Mouse (Mus musculus) liver, adult 2 months (tissue): Measurements from ENCODE around the gene Gm4340. TPM values are rescaled to one million over a fixed set of nuclear protein-coding genes. Genes with fewer than 3 reads are reported as not detected.
"Not testable (repeated sequence)": the region's sequence is repeated elsewhere in the genome, so short reads cannot be mapped to it uniquely, and the experiment has no call there.

Experiments
- DNase-seq: peaks from one replicate; pipeline ENCODE4 v3.0.0-alpha.2; 2011; ENCODE audit warnings: low read depth, low spot score; ENCODE audit errors: extremely low read depth
- H3K27ac ChIP-seq: fragments of 200-500 bp; replicated peaks from 2 replicates; pipeline ENCODE4 v1.5.1; 2012; ENCODE audit warnings: low read depth, mild to moderate bottlenecking, control low read depth, inconsistent platforms, low read length; ENCODE audit not compliant: insufficient read depth
- H3K27me3 ChIP-seq: fragments of 200-500 bp; 2 replicates; pipeline ENCODE4 v1.6.1; 2012; ENCODE audit warnings: mild to moderate bottlenecking, moderate library complexity, low read length, inconsistent platforms; ENCODE audit not compliant: control insufficient read depth, insufficient read depth
- H3K36me3 ChIP-seq: fragments of 200-500 bp; 2 replicates; pipeline ENCODE4 v1.6.1; 2012; ENCODE audit warnings: low read length, inconsistent platforms; ENCODE audit not compliant: control insufficient read depth, insufficient read depth
- H3K4me1 ChIP-seq: fragments of 200-500 bp; 2 replicates; pipeline ENCODE4 v1.6.1; 2011; ENCODE audit warnings: low read length; ENCODE audit not compliant: control insufficient read depth, insufficient read depth
- H3K4me3 ChIP-seq: fragments of 200-500 bp; 2 replicates; pipeline ENCODE4 v1.5.1; 2011; ENCODE audit warnings: low read depth, mild to moderate bottlenecking, control low read depth, low read length, moderate library complexity; ENCODE audit not compliant: insufficient read depth
- H3K79me2 ChIP-seq: fragments of 200-500 bp; 2 replicates; pipeline ENCODE4 v1.6.1; 2012; ENCODE audit warnings: inconsistent platforms, mild to moderate bottlenecking, low read length, moderate library complexity; ENCODE audit not compliant: control insufficient read depth, insufficient read depth
- H3K9ac ChIP-seq: fragments of 200-500 bp; 2 replicates; pipeline ENCODE4 v1.6.1; 2012; ENCODE audit warnings: low read depth, mild to moderate bottlenecking, control low read depth, inconsistent platforms, low read length
- CTCF ChIP-seq: fragments of 200-500 bp; IDR thresholded peaks from 2 replicates; pipeline ENCODE4 v1.5.1; 2011; ENCODE audit warnings: low read depth, low read length, control low read depth
- POLR2A ChIP-seq: fragments of 200-500 bp; IDR thresholded peaks from 2 replicates; pipeline ENCODE4 v1.6.1; 2011; ENCODE audit warnings: low read length, control low read depth; ENCODE audit not compliant: insufficient read depth; ENCODE audit errors: extremely low read depth
- WGBS: fragments of 180-500 bp; shearing (Covaris S2); methylation state at CpG from one replicate; pipeline ENCODE4 v1.1.7; 2018; 5-methylcytosine and 5-hydroxymethylcytosine counted together
- polyA plus RNA-seq: library from polyadenylated mRNA; depleted of rRNA; stranded (reverse); fragments of >200 nt; gene quantifications from 2 replicates; pipeline ENCODE4 v1.2.3, GENCODE M21; 2012; rRNA removed
- total RNA-seq: library from RNA; depleted of rRNA; stranded (reverse); fragments of >200 nt; gene quantifications from 2 replicates; pipeline ENCODE4 v1.2.3, GENCODE M21; 2014; rRNA removed

Gm4340 gene
- not detected in 2 replicates for total RNA-seq
- polyA plus RNA-seq = not detected in 2 replicates

DNA sequence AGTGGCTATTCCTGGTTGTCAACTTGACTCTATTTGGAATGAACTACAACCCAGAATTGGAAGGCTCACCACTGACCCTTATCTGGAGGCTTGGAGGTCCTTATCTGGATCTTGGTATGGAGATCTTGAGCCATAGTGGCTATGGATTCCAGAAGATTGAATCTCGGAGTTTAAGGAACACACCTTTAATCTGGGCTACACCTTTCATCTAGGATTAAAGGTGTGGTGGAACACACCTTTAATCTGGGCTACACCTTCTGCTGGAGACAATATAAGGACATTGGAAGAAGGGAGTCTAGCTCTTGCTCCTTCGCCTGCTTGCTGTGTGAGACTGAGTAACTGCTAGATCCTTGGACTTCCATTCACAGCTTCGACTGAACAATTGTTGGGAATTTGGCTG lies at the start of gene Gm4340:
Gene Gm4340 (plus strand): TSS at position 301 of the 400 bp plus-strand sequence.
- WGBS = no CpG with 5 or more reads among the region's 3 CpGs
- not testable (repeated sequence) for H3K36me3 ChIP-seq, H3K4me3 ChIP-seq, H3K4me1 ChIP-seq, H3K27me3 ChIP-seq, H3K9ac ChIP-seq, H3K79me2 ChIP-seq, DNase-seq, H3K27ac ChIP-seq

DNA sequence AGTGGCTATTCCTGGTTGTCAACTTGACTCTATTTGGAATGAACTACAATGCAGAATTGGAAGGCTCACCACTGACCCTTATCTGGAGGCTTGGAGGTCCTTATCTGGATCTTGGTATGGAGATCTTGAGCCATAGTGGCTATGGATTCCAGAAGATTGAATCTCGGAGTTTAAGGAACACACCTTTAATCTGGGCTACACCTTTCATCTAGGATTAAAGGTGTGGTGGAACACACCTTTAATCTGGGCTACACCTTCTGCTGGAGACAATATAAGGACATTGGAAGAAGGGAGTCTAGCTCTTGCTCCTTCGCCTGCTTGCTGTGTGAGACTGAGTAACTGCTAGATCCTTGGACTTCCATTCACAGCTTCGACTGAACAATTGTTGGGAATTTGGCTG lies 42.6 kb upstream of the Gm4340 start, which contains the start of gene Gm6763:
Gene Gm6763 (plus strand): TSS at position 301 of the 400 bp plus-strand sequence.
- H3K79me2 ChIP-seq, H3K4me3 ChIP-seq, H3K9ac ChIP-seq, DNase-seq, H3K27ac ChIP-seq, H3K4me1 ChIP-seq, H3K27me3 ChIP-seq, H3K36me3 ChIP-seq: not testable (repeated sequence)
- no CpG with 5 or more reads among the region's 3 CpGs for WGBS

DNA sequence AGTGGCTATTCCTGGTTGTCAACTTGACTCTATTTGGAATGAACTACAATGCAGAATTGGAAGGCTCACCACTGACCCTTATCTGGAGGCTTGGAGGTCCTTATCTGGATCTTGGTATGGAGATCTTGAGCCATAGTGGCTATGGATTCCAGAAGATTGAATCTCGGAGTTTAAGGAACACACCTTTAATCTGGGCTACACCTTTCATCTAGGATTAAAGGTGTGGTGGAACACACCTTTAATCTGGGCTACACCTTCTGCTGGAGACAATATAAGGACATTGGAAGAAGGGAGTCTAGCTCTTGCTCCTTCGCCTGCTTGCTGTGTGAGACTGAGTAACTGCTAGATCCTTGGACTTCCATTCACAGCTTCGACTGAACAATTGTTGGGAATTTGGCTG lies 34.1 kb upstream of the Gm4340 start, which contains the start of gene Gm8764:
Gene Gm8764 (plus strand): TSS at position 301 of the 400 bp plus-strand sequence.
- not testable (repeated sequence) for H3K4me1 ChIP-seq, H3K36me3 ChIP-seq, H3K27ac ChIP-seq, H3K9ac ChIP-seq, DNase-seq, H3K27me3 ChIP-seq, H3K79me2 ChIP-seq, H3K4me3 ChIP-seq
- no CpG with 5 or more reads among the region's 3 CpGs for WGBS

DNA sequence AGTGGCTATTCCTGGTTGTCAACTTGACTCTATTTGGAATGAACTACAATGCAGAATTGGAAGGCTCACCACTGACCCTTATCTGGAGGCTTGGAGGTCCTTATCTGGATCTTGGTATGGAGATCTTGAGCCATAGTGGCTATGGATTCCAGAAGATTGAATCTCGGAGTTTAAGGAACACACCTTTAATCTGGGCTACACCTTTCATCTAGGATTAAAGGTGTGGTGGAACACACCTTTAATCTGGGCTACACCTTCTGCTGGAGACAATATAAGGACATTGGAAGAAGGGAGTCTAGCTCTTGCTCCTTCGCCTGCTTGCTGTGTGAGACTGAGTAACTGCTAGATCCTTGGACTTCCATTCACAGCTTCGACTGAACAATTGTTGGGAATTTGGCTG lies 25.6 kb upstream of the Gm4340 start, which contains the start of gene Gm21304:
Gene Gm21304 (plus strand): TSS at position 301 of the 400 bp plus-strand sequence.
- H3K27me3 ChIP-seq, H3K27ac ChIP-seq, DNase-seq, H3K36me3 ChIP-seq, H3K9ac ChIP-seq, H3K4me3 ChIP-seq, H3K79me2 ChIP-seq, H3K4me1 ChIP-seq: not testable (repeated sequence)
- no CpG with 5 or more reads among the region's 3 CpGs for WGBS

DNA sequence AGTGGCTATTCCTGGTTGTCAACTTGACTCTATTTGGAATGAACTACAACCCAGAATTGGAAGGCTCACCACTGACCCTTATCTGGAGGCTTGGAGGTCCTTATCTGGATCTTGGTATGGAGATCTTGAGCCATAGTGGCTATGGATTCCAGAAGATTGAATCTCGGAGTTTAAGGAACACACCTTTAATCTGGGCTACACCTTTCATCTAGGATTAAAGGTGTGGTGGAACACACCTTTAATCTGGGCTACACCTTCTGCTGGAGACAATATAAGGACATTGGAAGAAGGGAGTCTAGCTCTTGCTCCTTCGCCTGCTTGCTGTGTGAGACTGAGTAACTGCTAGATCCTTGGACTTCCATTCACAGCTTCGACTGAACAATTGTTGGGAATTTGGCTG lies 17.1 kb upstream of the Gm4340 start, which contains the start of gene Gm21312:
Gene Gm21312 (plus strand): TSS at position 301 of the 400 bp plus-strand sequence.
- H3K27me3 ChIP-seq, H3K9ac ChIP-seq, H3K27ac ChIP-seq, H3K4me1 ChIP-seq, H3K36me3 ChIP-seq, H3K4me3 ChIP-seq, DNase-seq, H3K79me2 ChIP-seq: not testable (repeated sequence)
- WGBS = no CpG with 5 or more reads among the region's 3 CpGs

DNA sequence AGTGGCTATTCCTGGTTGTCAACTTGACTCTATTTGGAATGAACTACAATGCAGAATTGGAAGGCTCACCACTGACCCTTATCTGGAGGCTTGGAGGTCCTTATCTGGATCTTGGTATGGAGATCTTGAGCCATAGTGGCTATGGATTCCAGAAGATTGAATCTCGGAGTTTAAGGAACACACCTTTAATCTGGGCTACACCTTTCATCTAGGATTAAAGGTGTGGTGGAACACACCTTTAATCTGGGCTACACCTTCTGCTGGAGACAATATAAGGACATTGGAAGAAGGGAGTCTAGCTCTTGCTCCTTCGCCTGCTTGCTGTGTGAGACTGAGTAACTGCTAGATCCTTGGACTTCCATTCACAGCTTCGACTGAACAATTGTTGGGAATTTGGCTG lies 8.6 kb upstream of the Gm4340 start, which contains the start of gene Gm20765:
Gene Gm20765 (plus strand): TSS at position 301 of the 400 bp plus-strand sequence.
- H3K4me1 ChIP-seq, H3K27me3 ChIP-seq, H3K36me3 ChIP-seq, H3K27ac ChIP-seq, H3K79me2 ChIP-seq, H3K4me3 ChIP-seq, DNase-seq, H3K9ac ChIP-seq: not testable (repeated sequence)
- no CpG with 5 or more reads among the region's 3 CpGs for WGBS

DNA sequence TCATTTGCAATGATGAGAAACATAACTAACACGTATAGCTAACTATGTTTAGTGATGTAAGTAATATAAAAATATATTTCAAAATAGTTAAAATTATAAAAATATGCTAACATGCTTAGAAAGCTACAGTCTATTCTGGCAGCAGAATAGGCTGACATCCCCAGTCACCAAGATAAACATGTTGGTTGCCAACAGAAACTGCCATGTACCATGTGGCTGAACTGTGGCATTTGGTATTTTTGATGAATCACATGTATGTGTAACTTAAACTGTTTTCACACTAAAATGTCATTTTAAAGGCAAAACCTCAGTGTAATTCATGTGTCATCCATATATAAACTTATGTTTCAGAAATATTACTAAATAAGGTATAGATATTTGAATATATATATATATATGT lies 15.8 kb downstream of the Gm4340 start:
- Histone ChIP-seq H3K9ac (no peak overlapping the region), H3K36me3 (no peaks in the 10 kb centered on the region), H3K27ac (no peak overlapping the region), H3K79me2 (no peaks in the 10 kb centered on the region), H3K4me1 (no peaks in the 10 kb centered on the region), H3K4me3 (no peak overlapping the region), H3K27me3 (no peaks in the 10 kb centered on the region)
- WGBS = 76% methylated on average over 1 of the region's 1 CpGs
- TF ChIP-seq POLR2A (no peak), CTCF (no peak)
- DNase-seq = no peak
